Mouse (Mus musculus) intestine, embryonic 14.5 days (tissue): ENCODE results near the gene Slc6a5. TPM values are rescaled to one million over a fixed set of nuclear protein-coding genes. Genes with fewer than 3 reads are reported as not detected.

Experiments
- ATAC-seq: fragments of 200-750 bp; cut with Nextera tagmentation; replicated peaks from 2 replicates; pipeline ENCODE4 v1.8.0; 2017; ENCODE audit warnings: low read depth, moderate number of reproducible peaks, moderate TSS enrichment, moderate library complexity; ENCODE audit not compliant: low FRiP score, low TSS enrichment
- DNase-seq: peaks from one replicate; pipeline ENCODE4 v3.0.0-alpha.2; 2018; ENCODE audit warnings: low spot score
- H3K27ac ChIP-seq: fragments of 300-500 bp; sonication (generic); 2 replicates; pipeline ENCODE4 v1.5.1; 2014; ENCODE audit warnings: low read depth, mild to moderate bottlenecking, control low read depth
- H3K27me3 ChIP-seq: fragments of 300-500 bp; sonication (generic); replicated peaks from 2 replicates; pipeline ENCODE4 v1.6.1; 2014; ENCODE audit warnings: low read length, control low read depth; ENCODE audit not compliant: control insufficient read depth, insufficient read depth
- H3K36me3 ChIP-seq: fragments of 300-500 bp; sonication (generic); 2 replicates; pipeline ENCODE4 v1.6.1; 2014; ENCODE audit warnings: low read length, control low read depth; ENCODE audit not compliant: control insufficient read depth, insufficient read depth
- H3K4me1 ChIP-seq: fragments of 300-500 bp; sonication (generic); replicated peaks from 2 replicates; pipeline ENCODE4 v1.6.1; 2014; ENCODE audit warnings: low read length, control low read depth, mixed read lengths; ENCODE audit not compliant: control insufficient read depth, insufficient read depth
- H3K4me2 ChIP-seq: fragments of 300-500 bp; sonication (generic); 2 replicates; pipeline ENCODE4 v1.6.1; 2014; ENCODE audit warnings: low read length
- H3K4me3 ChIP-seq: fragments of 300-500 bp; sonication (generic); 2 replicates; pipeline ENCODE4 v1.5.1; 2014; ENCODE audit warnings: low read depth, low read length, control low read depth, mixed read lengths
- H3K9ac ChIP-seq: fragments of 300-500 bp; sonication (generic); 2 replicates; pipeline ENCODE4 v1.6.1; 2014; ENCODE audit warnings: mild to moderate bottlenecking, low read length
- H3K9me3 ChIP-seq: fragments of 300-500 bp; sonication (generic); 2 replicates; pipeline ENCODE4 v1.6.1; 2016; ENCODE audit warnings: low read length, control low read depth; ENCODE audit not compliant: control insufficient read depth
- WGBS: fragments of 180-500 bp; shearing (Covaris S2); extraction: QIAGEN DNeasy Blood & Tissue Kit; methylation state at CpG from one replicate; pipeline ENCODE4 v1.1.7; 2014; 5-methylcytosine and 5-hydroxymethylcytosine counted together
- polyA plus RNA-seq: library from polyadenylated mRNA; unstranded; fragments of >200 nt; fragmentation: Nextera tagmentation; extraction: Ambion mirVana; gene quantifications from 2 replicates; pipeline ENCODE4 v1.2.1, GENCODE M21; 2014

The Slc6a5 gene
- polyA plus RNA-seq, 1 experiment from 2014 or later: not detected

GRCm38 (mm10) chr7:49984698-49985097, 74.8 kb downstream of the Slc6a5 start:
- Histone ChIP-seq H3K4me1 (no peaks in the 10 kb centered on the region), H3K9me3 (no peaks in the 10 kb centered on the region), H3K4me3 (no peak overlapping the region), H3K27ac (no peak overlapping the region), H3K36me3 (no peaks in the 10 kb centered on the region), H3K27me3 (no peaks in the 10 kb centered on the region), H3K4me2 (no peak overlapping the region), H3K9ac (no peak overlapping the region)
- ATAC-seq (no peak), DNase-seq (no peak)
- 27% methylated on average over 6 of the region's 6 CpGs for WGBS

- Histone ChIP-seq H3K4me3 (no peak overlapping the region), H3K9ac (no peak overlapping the region), H3K9me3 (no peaks in the 10 kb centered on the region), H3K4me2 (no peak overlapping the region), H3K27me3 (no peaks in the 10 kb centered on the region), H3K4me1 (no peaks in the 10 kb centered on the region), H3K36me3 (no peaks in the 10 kb centered on the region), H3K27ac (no peak overlapping the region)
- ATAC-seq: no peak
- no peak for DNase-seq
- 94% methylated on average over 8 of the region's 8 CpGs for WGBS
These were observed 76.0 kb downstream of the Slc6a5 start for GRCm38 (mm10) chr7:49985947-49986346.

GRCm38 (mm10) chr7:49999321-49999720, 89.4 kb downstream of the Slc6a5 start:
- Histone ChIP-seq H3K4me3 (no peak overlapping the region), H3K4me1 (no peaks in the 10 kb centered on the region), H3K27ac (no peak overlapping the region), H3K4me2 (no peak overlapping the region), H3K9ac (no peak overlapping the region), H3K27me3 (no peaks in the 10 kb centered on the region), H3K36me3 (no peaks in the 10 kb centered on the region), H3K9me3 (no peaks in the 10 kb centered on the region)
- WGBS: 78% methylated on average over 4 of the region's 4 CpGs
- ATAC-seq (no peak), DNase-seq (no peak)

GRCm38 (mm10) chr7:50005268-50005667, 95.3 kb downstream of the Slc6a5 start:
- H3K36me3 ChIP-seq: no peaks in the 10 kb centered on the region
- no peak overlapping the region for H3K4me3 ChIP-seq
- no peaks in the 10 kb centered on the region for H3K9me3 ChIP-seq
- ATAC-seq: no peak
- H3K27me3 ChIP-seq: no peaks in the 10 kb centered on the region
- DNase-seq: no peak
- no peak overlapping the region for H3K4me2 ChIP-seq
- no peaks in the 10 kb centered on the region for H3K4me1 ChIP-seq
- H3K27ac ChIP-seq: no peak overlapping the region
- H3K9ac ChIP-seq: no peak overlapping the region
- WGBS: 74% methylated on average over 2 of the region's 2 CpGs

Other genes starting within 250 kb of the Slc6a5 start
- 13.1 and 14.0 TPM in 2 replicates for gene Htatip2, start 151.0 kb upstream of the Slc6a5 start, polyA plus RNA-seq
- 58.3 and 60.7 TPM in 2 replicates for gene Prmt3, start 131.8 kb upstream of the Slc6a5 start, polyA plus RNA-seq
- gene Nell1, start 64.7 kb downstream of the Slc6a5 start, polyA plus RNA-seq: 3.3 and 4.4 TPM in 2 replicates